In genomic region chr1:91964486-91965335, GRCm38 (mm10) we compare ENCODE assay signal across 20 mouse cellular contexts.
A peak's percentile ranks its signal among the peaks of the same experiment; 100 is the strongest.
DNase-seq lines count a peak whose midpoint lies in the region; ATAC-seq lines count a peak whose summit lies in the region.
"Had no signal": no experiment of that assay in that cellular context is flagged by ENCODE, and none has a peak within 500 bp of the region (broad histone marks: within the 10 kb centered on the region; RNA-seq: fewer than 3 reads in every experiment).

No protein-coding gene starts in this region.

- H3K4me3 ChIP-seq in neural tube, embryonic 13.5 days, result no peak overlapping the region
- no peak overlapping the region for H3K4me3 ChIP-seq in embryonic facial prominence, embryonic 12.5 days
- H3K4me3 ChIP-seq in limb, embryonic 10.5 days, result no peak overlapping the region
- no peak overlapping the region for H3K4me3 ChIP-seq in neural tube, embryonic 15.5 days (replicated peaks)
- H3K4me3 ChIP-seq: gastrocnemius, adult 2 months; heart, embryonic 13.5 days; hindbrain, embryonic 15.5 days; intestine, embryonic 15.5 days; lung, embryonic 15.5 days; neural tube, embryonic 12.5 days had no signal

- 68% methylated on average over 9 of the region's 9 CpGs for WGBS in neural tube, embryonic 13.5 days
- 35% methylated on average over 9 of the region's 9 CpGs for WGBS in embryonic facial prominence, embryonic 12.5 days
- 47% methylated on average over 9 of the region's 9 CpGs for whole genome bisulfite sequencing in limb, embryonic 10.5 days
- 66% methylated on average over 9 of the region's 9 CpGs for WGBS in neural tube, embryonic 15.5 days

- H3K27me3 ChIP-seq in neural tube, embryonic 13.5 days, result no peaks in the 10 kb centered on the region
- H3K27me3 ChIP-seq in embryonic facial prominence, embryonic 12.5 days, result no peaks in the 10 kb centered on the region
- H3K27me3 ChIP-seq in limb, embryonic 10.5 days (ENCODE audit: low read depth, poor library complexity, severe bottlenecking), result no peaks in the 10 kb centered on the region
- H3K27me3 ChIP-seq in neural tube, embryonic 15.5 days (replicated peaks), result no peaks in the 10 kb centered on the region
- H3K27me3 ChIP-seq: heart, embryonic 13.5 days; hindbrain, embryonic 15.5 days; intestine, embryonic 15.5 days; lung, embryonic 15.5 days; neural tube, embryonic 12.5 days had no signal

- H3K4me1 ChIP-seq in neural tube, embryonic 13.5 days (replicated peaks), result peaks cover 19% of the 10 kb centered on the region
- peaks cover 36% of the 10 kb centered on the region for H3K4me1 ChIP-seq in embryonic facial prominence, embryonic 12.5 days
- peaks cover 46% of the 10 kb centered on the region for H3K4me1 ChIP-seq in limb, embryonic 10.5 days
- H3K4me1 ChIP-seq in neural tube, embryonic 15.5 days, result 0 out of 2 replicates have a peak, but pooled peaks cover 8% of the 10 kb centered on the region
- H3K4me1 ChIP-seq: heart, embryonic 13.5 days; hindbrain, embryonic 15.5 days; intestine, embryonic 15.5 days; lung, embryonic 15.5 days had no signal

- H3K9me3 ChIP-seq in neural tube, embryonic 13.5 days, result no peaks in the 10 kb centered on the region
- H3K9me3 ChIP-seq in embryonic facial prominence, embryonic 12.5 days, result no peaks in the 10 kb centered on the region
- no peaks in the 10 kb centered on the region for H3K9me3 ChIP-seq in limb, embryonic 10.5 days (replicated peaks)
- H3K9me3 ChIP-seq in neural tube, embryonic 15.5 days (replicated peaks), result no peaks in the 10 kb centered on the region
- H3K9me3 ChIP-seq: heart, embryonic 13.5 days; hindbrain, embryonic 15.5 days; intestine, embryonic 15.5 days; lung, embryonic 15.5 days; neural tube, embryonic 12.5 days had no signal

- 0 out of 2 replicates have a peak, but pooled peaks have one; percentile 21 for ATAC-seq in neural tube, embryonic 13.5 days (ENCODE audit: low read depth)
- ATAC-seq in embryonic facial prominence, embryonic 12.5 days (ENCODE audit: insufficient number of reproducible peaks, insufficient read depth, low FRiP score, low TSS enrichment), result no peak
- peak; percentile 46; the same call in 1 of the 2 replicates for ATAC-seq in neural tube, embryonic 15.5 days (ENCODE audit: low FRiP score)
- ATAC-seq: forebrain, postnatal 0 days; intestine, embryonic 15.5 days had no signal

- peaks cover 73% of the 10 kb centered on the region for H3K36me3 ChIP-seq in neural tube, embryonic 13.5 days
- H3K36me3 ChIP-seq in embryonic facial prominence, embryonic 12.5 days, result peaks cover 57% of the 10 kb centered on the region
- H3K36me3 ChIP-seq in limb, embryonic 10.5 days, result peaks cover 51% of the 10 kb centered on the region
- peaks cover 53% of the 10 kb centered on the region for H3K36me3 ChIP-seq in neural tube, embryonic 15.5 days

- DNase-seq in neural tube, embryonic 10.5 days (ENCODE audit: extremely low spot score, low spot score), result no peak
- peak; percentile 60 for DNase-seq in limb, embryonic 10.5 days (ENCODE audit: low spot score)
- DNase-seq in yolk sac, embryonic 10.5 days (ENCODE audit: low spot score), result no peak
- DNase-seq in frontal cortex, adult 2 months (ENCODE audit: extremely low spot score in 1 of 2, low spot score in 1 of 2), result no peak
- DNase-seq: B cell, adult 2 months; cerebellum, adult 2 months; cerebellum, postnatal 36 days; forebrain, postnatal 0 days; gastrocnemius, adult 2 months; heart, adult 11 months; lung, postnatal 4 days had no signal

- H3K4me2 ChIP-seq in neural tube, embryonic 13.5 days, result no peak overlapping the region
- no peak overlapping the region for H3K4me2 ChIP-seq in embryonic facial prominence, embryonic 12.5 days (replicated peaks)
- no peak overlapping the region for H3K4me2 ChIP-seq in neural tube, embryonic 15.5 days
- H3K4me2 ChIP-seq: heart, embryonic 13.5 days; hindbrain, embryonic 15.5 days; intestine, embryonic 15.5 days; lung, embryonic 15.5 days; neural tube, embryonic 12.5 days had no signal

- no peak overlapping the region for H3K27ac ChIP-seq in neural tube, embryonic 13.5 days (replicated peaks)
- H3K27ac ChIP-seq in embryonic facial prominence, embryonic 12.5 days, result peak overlapping the region; percentile 82
- peak overlapping the region; percentile 77 for H3K27ac ChIP-seq in limb, embryonic 10.5 days
- 0 out of 2 replicates have a peak overlapping the region, but pooled peaks have one; percentile 14 for H3K27ac ChIP-seq in neural tube, embryonic 15.5 days (replicated peaks)
- H3K27ac ChIP-seq: gastrocnemius, adult 2 months; heart, embryonic 13.5 days; hindbrain, embryonic 15.5 days; intestine, embryonic 15.5 days; liver, embryonic 14.5 days; lung, embryonic 15.5 days; neural tube, embryonic 12.5 days had no signal

- H3K9ac ChIP-seq in neural tube, embryonic 13.5 days, result no peak overlapping the region
- no peak overlapping the region for H3K9ac ChIP-seq in embryonic facial prominence, embryonic 12.5 days
- no peak overlapping the region for H3K9ac ChIP-seq in neural tube, embryonic 15.5 days (replicated peaks)
- H3K9ac ChIP-seq: forebrain, postnatal 0 days; heart, embryonic 13.5 days; hindbrain, embryonic 15.5 days; intestine, embryonic 15.5 days; liver, embryonic 14.5 days; lung, embryonic 15.5 days; neural tube, embryonic 12.5 days had no signal
